Mouse (Mus musculus) layer of hippocampus, postnatal 10 days (tissue): ENCODE results near the gene Gemin4. TPM values are rescaled to one million over a fixed set of nuclear protein-coding genes. Genes with fewer than 3 reads are reported as not detected.

Source experiments
- DNase-seq, 2 experiments: peaks; one replicate each; pipeline ENCODE4 v3.0.0; 2021; ENCODE audit warnings: low spot score in 2 of 2
- total RNA-seq, 2 experiments: library from RNA; stranded (reverse); gene quantifications; 2 replicates each; pipeline ENCODE4 v1.2.3; 2021

The Gemin4 gene
- total RNA-seq, 2 experiments from 2014 or later: 11.5 to 11.6 TPM

GRCm38 (mm10) chr11:76166657-76167056 lies 50.8 kb downstream of the Gemin4 start:
- DNase-seq: peak in 1 of 2 experiments; percentile 21

Other genes with a start within 250 kb of the Gemin4 start
- gene 1700016K19Rik, start 217.8 kb downstream of the Gemin4 start, total RNA-seq: 1 to 10 TPM; 3.1 to 4.8 TPM
- gene Rflnb, start 189.9 kb downstream of the Gemin4 start, total RNA-seq: 10 to 100 TPM; 16.9 to 20.5 TPM
- gene Vps53, start 38.0 kb downstream of the Gemin4 start, total RNA-seq: 10 to 100 TPM; 75.2 to 75.6 TPM
- 10 to 100 TPM; 20.2 to 22.3 TPM for gene Fam57a, start 38.0 kb downstream of the Gemin4 start, total RNA-seq
- gene Dbil5, start 56 bp downstream of the Gemin4 start, total RNA-seq: 1 to 10 TPM in 1 of 2 experiments, under 1 TPM in 1; 0.69 to 1.3 TPM
- gene Mrm3, start 26.1 kb upstream of the Gemin4 start, total RNA-seq: 10 to 100 TPM; 17.6 to 18.2 TPM
- gene Glod4, start 26.1 kb upstream of the Gemin4 start, total RNA-seq: 10 to 100 TPM; 48.6 to 66.6 TPM
- gene Nxn, start 181.5 kb upstream of the Gemin4 start, total RNA-seq: 10 to 100 TPM; 11.1 to 13.0 TPM
- gene Timm22, start 189.3 kb upstream of the Gemin4 start, total RNA-seq: 10 to 100 TPM; 38.1 to 39.9 TPM